Mouse (Mus musculus): ENCODE measurements around the gene Oxct1.

Gene Oxct1

DNA sequence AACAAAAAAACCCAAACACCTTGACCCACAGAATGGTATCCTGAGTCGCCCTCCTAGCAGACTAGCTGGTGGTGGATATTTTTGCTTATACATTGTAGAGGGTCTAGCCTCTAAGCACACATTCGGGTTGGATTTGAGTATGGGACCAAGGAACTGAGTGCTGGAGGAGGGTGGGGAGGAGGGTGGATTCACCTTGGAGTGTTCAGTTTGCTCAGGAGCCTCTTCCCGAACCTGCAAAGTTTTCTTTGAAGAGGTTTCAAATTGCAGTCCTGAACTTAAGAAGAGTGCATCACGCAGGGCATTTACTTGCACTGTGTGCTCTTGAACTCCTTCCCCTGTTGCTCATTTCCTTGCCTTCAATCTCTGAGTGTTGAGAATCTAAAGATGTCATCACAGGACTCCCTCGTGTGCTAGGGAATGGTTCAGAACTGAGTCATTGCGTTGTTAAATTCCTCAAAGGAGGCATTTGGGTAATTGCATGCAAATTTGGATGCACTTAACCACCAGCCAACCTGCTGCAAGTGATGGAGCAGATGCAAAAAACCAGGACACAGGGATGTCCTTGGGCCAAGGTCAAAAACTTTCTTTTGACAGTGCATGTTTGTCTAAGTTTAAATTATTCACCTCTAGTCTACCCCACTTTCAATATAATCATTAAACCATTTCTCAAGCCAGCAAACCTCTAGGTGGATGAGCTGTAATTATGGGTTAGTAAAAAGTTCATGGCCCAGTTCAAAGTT, 1.7 kb downstream of the Oxct1 start:
- in situ Hi-C loops (cut with MboI; ENCODE audit: low sequenced_read_pairs): loop anchor here (5.0 kb wide), 1 partner anchor 36 kb away; no protein-coding TSS in a partner anchor

DNA sequence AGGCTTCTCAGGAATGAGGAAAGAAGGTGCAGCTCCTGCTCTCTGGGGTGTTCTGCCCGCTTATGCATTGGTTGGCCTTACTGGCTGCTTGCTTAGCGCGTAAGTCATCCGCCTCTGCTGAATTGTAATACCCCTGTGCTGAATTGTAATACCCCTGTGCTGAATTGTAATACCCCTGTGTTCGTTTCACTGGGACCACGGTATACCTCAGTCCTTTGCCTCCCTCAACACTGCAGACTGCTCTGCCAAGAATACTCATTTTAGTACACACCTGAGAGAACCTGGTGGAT, 2.2 kb downstream of the Oxct1 start:
- in situ Hi-C loops (cut with MboI; ENCODE audit: low sequenced_read_pairs): loop anchor here (5.0 kb wide), 1 partner anchor 36 kb away; no protein-coding TSS in a partner anchor

DNA sequence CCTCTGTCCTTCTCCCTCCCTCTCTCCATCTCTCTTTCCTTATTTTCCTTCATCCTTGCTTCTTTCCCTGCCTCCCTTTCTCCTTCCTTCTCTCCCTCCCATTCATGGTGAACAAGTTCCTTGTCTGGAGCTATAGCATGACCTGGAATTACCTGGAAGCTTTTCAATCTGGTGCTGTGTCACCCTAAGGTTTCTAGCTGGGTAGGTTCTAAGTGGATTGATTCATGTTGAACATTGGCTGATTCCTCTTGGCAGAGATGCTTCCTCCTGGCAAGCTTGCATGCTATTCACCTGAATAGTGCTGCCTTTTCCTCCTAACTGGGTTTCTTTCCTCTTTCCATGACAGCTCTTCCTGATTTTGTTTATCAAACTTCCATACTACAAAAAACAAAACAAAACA, 2.8 kb downstream of the Oxct1 start:
- in situ Hi-C loops (cut with MboI; ENCODE audit: low sequenced_read_pairs): loop anchor here (5.0 kb wide), 1 partner anchor 37 kb away; no protein-coding TSS in a partner anchor

- in situ Hi-C loops (cut with MboI; ENCODE audit: low sequenced_read_pairs): no loop called here
Measured at GRCm38 (mm10) chr15:4033168-4034004, 7.2 kb downstream of the Oxct1 start.

- in situ Hi-C loops (cut with MboI; ENCODE audit: low sequenced_read_pairs): no loop called here
Measured at GRCm38 (mm10) chr15:4042423-4042822, 16.2 kb downstream of the Oxct1 start.

DNA sequence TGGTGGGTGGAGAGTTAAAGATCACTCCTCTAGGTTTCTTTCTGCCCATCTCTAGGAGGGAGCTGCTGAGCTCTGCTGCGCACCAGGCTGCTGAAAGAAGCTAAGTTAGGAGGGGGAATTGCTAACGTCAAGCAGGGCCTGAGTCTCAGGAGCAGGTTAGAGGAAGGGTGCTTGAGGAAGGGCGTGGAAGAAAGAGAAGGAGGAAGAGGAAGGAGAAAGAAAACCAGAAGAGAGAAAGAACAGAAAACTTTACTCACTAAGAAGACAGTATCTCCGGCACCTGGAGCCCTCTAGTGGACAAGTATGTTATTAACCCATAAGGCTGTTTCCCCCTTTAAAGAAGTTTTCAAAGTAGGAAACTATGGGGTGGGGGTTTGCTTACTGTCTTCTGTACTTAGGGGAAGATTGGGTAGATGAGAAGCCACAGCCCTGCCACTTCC, 16.9 kb downstream of the Oxct1 start:
- in situ Hi-C loops (cut with MboI; ENCODE audit: low sequenced_read_pairs): no loop called here

- in situ Hi-C loops (cut with MboI; ENCODE audit: low sequenced_read_pairs): no loop called here
Measured at GRCm38 (mm10) chr15:4056627-4057026, 30.4 kb downstream of the Oxct1 start.

- in situ Hi-C loops (cut with MboI; ENCODE audit: low sequenced_read_pairs): no loop called here
Measured at GRCm38 (mm10) chr15:4063574-4063973, 37.4 kb downstream of the Oxct1 start.

DNA sequence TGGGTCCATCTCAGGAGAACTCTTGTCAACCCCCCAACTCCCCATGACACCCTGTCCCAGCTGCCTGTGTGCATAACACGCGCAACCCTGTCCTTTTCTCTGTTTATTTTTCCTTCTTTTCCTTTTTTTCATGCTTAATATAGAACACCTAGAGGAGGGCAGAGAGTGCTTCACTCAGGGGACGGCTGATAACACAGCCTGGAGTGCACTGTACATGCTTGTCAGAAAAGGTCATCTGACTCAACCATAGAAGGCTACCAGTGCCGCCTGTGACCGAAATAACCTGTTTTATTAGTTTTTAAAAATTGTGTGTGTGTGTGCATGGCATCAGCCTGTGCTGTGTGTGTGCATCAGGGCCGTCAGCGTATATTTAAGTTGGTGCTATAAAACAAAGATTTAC, 37.8 kb downstream of the Oxct1 start:
- in situ Hi-C loops (cut with MboI; ENCODE audit: low sequenced_read_pairs): no loop called here

DNA sequence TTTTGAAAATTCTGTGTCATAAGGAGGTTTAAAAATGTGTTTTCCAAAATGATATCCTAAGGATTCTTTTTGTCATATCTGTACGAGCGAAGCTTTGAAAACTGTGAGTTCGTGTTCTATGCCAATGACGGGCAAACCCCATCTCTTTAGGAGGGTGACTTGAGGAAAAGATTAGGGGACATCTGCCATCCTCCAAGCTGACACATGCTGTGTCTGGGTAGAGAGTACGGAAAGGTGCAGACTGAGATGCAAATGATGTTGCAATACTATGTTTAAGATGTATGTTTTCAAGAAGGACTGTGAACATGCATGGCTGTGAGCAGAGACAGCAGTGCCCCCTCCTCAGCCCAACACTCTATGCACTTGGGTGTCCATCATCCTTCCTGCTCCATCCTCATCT, 38.5 kb downstream of the Oxct1 start:
- in situ Hi-C loops (cut with MboI; ENCODE audit: low sequenced_read_pairs): no loop called here

- in situ Hi-C loops (cut with MboI; ENCODE audit: low sequenced_read_pairs): no loop called here
Measured at GRCm38 (mm10) chr15:4067273-4067990, 41.2 kb downstream of the Oxct1 start.

DNA sequence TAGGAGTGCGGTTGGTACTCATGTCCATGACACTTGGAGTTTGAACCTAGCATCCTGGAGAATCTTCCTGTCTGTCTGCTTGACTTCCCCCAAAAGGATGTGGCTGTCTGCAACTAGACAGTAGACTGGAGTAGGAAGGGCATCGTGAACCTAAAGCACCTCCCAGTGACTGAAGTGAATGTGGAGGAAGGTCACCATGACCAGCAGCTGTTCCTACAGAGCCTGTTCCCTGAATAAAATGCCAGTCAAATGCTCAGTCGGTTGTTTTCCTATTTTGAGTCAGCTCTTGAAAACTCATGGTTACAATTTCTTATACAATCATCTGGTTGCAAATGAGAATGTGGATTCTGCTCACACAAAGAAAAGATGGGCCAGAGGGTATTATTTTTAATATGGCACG, 51.8 kb downstream of the Oxct1 start:
- in situ Hi-C loops (cut with MboI; ENCODE audit: low sequenced_read_pairs): no loop called here

GRCm38 (mm10) chr15:4078785-4079184, 52.6 kb downstream of the Oxct1 start:
- in situ Hi-C loops (cut with MboI; ENCODE audit: low sequenced_read_pairs): no loop called here

DNA sequence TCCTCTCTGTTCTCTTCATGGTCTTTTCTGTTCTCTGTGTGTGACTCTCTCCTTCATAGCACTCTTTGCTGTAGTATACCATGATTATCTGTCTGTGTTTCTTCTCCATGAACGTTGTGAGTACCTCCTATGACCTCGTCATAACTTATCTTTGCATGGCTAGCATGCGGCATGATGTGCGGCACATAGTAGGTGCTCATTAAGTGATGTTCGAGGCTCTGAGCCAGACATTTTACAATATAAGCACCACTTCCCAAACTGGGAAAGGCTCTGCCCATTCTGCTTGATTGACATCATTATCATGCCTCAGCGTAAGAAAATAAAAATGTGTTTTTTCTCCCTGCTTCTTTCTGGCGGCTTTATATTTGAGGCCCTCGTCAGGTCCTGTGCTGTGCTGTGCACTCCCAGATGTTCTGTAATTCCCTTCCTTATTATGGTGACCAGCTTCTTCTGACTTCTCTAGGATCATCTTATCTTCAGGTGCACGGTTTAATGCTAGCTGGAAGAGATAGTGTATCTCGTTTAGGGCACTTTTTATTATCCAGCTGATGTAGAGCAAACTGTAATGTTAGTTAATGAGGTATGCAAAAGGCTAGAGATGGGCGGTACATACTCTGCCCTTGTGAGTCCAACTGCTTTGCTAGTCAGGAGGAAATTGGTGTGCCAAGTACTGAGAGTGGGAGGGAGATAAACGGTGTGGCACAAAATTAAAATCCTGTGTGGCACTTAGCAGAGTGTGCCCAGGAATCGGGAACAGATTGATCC, 53.4 kb downstream of the Oxct1 start:
- in situ Hi-C loops (cut with MboI; ENCODE audit: low sequenced_read_pairs): no loop called here

GRCm38 (mm10) chr15:4085600-4086384, 59.6 kb downstream of the Oxct1 start:
- in situ Hi-C loops (cut with MboI; ENCODE audit: low sequenced_read_pairs): no loop called here

GRCm38 (mm10) chr15:4087446-4087845, 61.3 kb downstream of the Oxct1 start:
- in situ Hi-C loops (cut with MboI; ENCODE audit: low sequenced_read_pairs): no loop called here

DNA sequence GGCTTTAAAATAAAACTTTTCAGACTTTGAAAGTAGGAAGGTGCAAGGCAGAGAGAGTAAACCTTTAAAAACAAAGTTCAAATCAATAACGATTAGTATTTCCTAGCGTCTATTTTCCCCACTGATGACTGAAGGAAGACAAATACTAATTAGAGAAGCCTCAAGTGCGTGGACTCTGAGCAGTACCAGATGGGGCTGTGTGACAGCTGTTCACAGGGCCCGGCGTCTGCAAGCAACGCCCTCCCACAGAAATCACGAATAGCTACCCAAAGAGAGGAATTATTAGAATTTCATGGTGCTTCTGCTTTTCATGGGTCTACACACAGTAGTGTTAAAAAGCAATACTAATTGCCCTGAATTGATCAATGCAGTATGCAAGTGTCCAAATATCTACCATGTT, 61.7 kb downstream of the Oxct1 start:
- in situ Hi-C loops (cut with MboI; ENCODE audit: low sequenced_read_pairs): no loop called here

GRCm38 (mm10) chr15:4090601-4091000, 64.4 kb downstream of the Oxct1 start:
- in situ Hi-C loops (cut with MboI; ENCODE audit: low sequenced_read_pairs): no loop called here

DNA sequence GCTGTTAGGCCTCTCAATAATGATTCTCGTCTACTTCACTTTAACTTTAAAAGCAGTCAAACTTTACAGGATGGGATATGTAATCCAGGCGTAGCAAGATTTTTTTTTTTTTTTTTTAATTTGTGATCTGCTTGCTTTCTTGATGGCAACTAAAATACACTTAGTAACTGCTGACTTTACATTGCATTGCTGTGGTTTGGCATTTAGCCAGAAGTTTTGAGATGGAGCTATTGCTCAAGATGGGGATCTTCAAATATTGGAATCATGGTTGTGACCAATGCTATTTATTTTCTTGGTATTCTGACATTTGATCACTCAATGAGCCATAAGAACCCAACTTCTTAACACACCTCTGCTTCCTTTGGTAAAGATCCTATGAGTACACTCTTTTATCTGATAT, 66.4 kb downstream of the Oxct1 start:
- in situ Hi-C loops (cut with MboI; ENCODE audit: low sequenced_read_pairs): no loop called here

DNA sequence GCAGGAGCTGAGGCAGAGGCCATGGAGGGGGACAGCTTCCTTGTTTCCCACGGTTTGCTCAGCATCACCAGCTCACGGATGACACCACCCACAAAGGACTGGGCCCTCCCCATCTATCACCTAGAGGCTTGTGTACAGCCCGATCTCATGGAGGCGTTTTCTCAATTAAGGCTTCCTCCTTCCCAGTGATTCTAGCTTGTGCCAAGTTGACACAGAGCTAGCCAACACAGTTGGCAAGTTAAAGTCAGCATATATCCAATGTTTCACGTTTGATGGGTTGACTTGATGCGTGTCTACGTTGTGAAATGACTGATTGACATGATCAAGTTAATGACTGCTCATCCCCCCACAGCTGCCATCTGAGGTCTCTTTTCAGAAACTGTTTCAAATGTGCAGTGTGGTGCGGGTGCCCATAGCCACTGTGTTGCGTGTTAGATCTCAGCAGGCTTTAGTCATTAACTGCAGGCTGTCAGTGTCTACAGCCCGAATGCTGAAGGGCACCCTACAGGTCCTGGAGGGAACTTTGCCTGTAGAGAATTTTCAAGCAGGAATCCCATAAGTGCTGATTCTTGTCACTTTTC, 74.2 kb downstream of the Oxct1 start:
- in situ Hi-C loops (cut with MboI; ENCODE audit: low sequenced_read_pairs): no loop called here

Measured in CH12F3 (cell line).